30 mouse cellular contexts compared by ENCODE assay signal in the genomic region with DNA sequence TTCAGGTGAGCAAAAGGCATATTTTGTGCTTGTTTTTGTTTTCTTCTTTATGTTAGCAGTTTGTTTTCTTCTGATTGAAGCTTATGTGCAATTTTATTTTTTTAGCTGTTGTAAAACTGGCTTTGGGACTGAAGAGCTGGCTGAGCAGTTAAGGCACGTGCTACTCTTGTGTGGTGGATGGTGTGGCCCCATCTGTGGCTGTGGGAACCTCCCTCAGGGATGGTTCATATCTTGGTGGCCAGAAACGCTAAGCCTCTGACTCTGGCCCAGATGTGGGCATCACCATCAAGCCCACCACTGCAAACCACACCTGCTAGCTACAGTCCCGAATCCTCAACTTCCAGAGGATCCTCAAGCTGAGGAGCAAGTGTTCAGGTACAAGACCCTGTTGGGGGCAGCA. TPM values are rescaled to one million over a fixed set of nuclear protein-coding genes. Genes with fewer than 3 reads are reported as not detected.
DNase-seq lines count a peak whose midpoint lies in the region; ATAC-seq and TF ChIP-seq lines count a peak whose summit lies in the region.
"Had no signal": no experiment of that assay in that cellular context is flagged by ENCODE, and none has a peak within 500 bp of the region (broad histone marks: within the 10 kb centered on the region; RNA-seq: fewer than 3 reads in every experiment).

No protein-coding gene starts in this region.

- no peak for TF ChIP-seq CTCF in liver, embryonic 14.5 days (IDR thresholded peaks at IDR 0.05; ENCODE audit: low read depth)
- no peak for TF ChIP-seq CTCF in liver, postnatal 0 days (IDR thresholded peaks at IDR 0.05; ENCODE audit: low read depth)

- no peak overlapping the region for H3K27ac ChIP-seq in liver, embryonic 11.5 days (ENCODE audit: low read depth, low read length)
- H3K27ac ChIP-seq in liver, embryonic 14.5 days: no peak overlapping the region
- H3K27ac ChIP-seq in liver, postnatal 0 days (ENCODE audit: low read depth): no peak overlapping the region
- H3K27ac ChIP-seq: embryonic facial prominence, embryonic 10.5 days; embryonic facial prominence, embryonic 13.5 days; forebrain, embryonic 12.5 days; forebrain, embryonic 15.5 days; gastrocnemius, adult 2 months; heart, embryonic 15.5 days; hindbrain, embryonic 14.5 days; hindbrain, postnatal 0 days had no signal

- H3K4me2 ChIP-seq in liver, embryonic 11.5 days: no peak overlapping the region
- H3K4me2 ChIP-seq in liver, embryonic 14.5 days (ENCODE audit: low read depth): no peak overlapping the region
- no peak overlapping the region for H3K4me2 ChIP-seq in liver, postnatal 0 days (ENCODE audit: low read depth, low read length)
- H3K4me2 ChIP-seq: embryonic facial prominence, embryonic 13.5 days; forebrain, embryonic 12.5 days; forebrain, embryonic 15.5 days; heart, embryonic 12.5 days; heart, embryonic 15.5 days; hindbrain, embryonic 14.5 days had no signal

- no peaks in the 10 kb centered on the region for H3K9me3 ChIP-seq in liver, embryonic 11.5 days (ENCODE audit: control insufficient read depth, low read length)
- H3K9me3 ChIP-seq in liver, embryonic 14.5 days (ENCODE audit: control insufficient read depth, low read length): no peaks in the 10 kb centered on the region
- H3K9me3 ChIP-seq in liver, postnatal 0 days (ENCODE audit: low read length): no peaks in the 10 kb centered on the region
- H3K9me3 ChIP-seq: embryonic facial prominence, embryonic 10.5 days; embryonic facial prominence, embryonic 13.5 days; forebrain, embryonic 12.5 days; forebrain, embryonic 15.5 days; heart, embryonic 12.5 days; heart, embryonic 15.5 days had no signal

- H3K9ac ChIP-seq in liver, embryonic 11.5 days (ENCODE audit: low read depth, low read length): no peak overlapping the region
- no peak overlapping the region; the same call in 1 of the 2 replicates for H3K9ac ChIP-seq in liver, embryonic 14.5 days (replicated peaks)
- H3K9ac ChIP-seq in liver, postnatal 0 days (replicated peaks): no peak overlapping the region
- H3K9ac ChIP-seq: embryonic facial prominence, embryonic 13.5 days; forebrain, embryonic 12.5 days; forebrain, embryonic 15.5 days; heart, embryonic 12.5 days; heart, embryonic 15.5 days; hindbrain, embryonic 14.5 days had no signal

- no peak for DNase-seq in liver, embryonic 11.5 days (ENCODE audit: low spot score)
- DNase-seq in liver: no peak
- DNase-seq in liver, embryonic 14.5 days (ENCODE audit: low read depth in 3 of 3, low spot score in 3 of 3): no peak
- no peak for DNase-seq in liver, postnatal 0 days
- DNase-seq in thymus, postnatal 36 days: no peak
- no peak for DNase-seq in heart, adult 9 months (ENCODE audit: low spot score in 2 of 2)
- DNase-seq in retina, embryonic 14.5 days (ENCODE audit: low spot score): no peak
- DNase-seq in urinary bladder, postnatal 36 days (ENCODE audit: low spot score in 2 of 2): no peak
- DNase-seq: adrenal gland, adult 8-10 months; adrenal gland, postnatal 25 days; cerebellum, adult 11-12 months; cerebellum, adult 8-10 months; cerebellum, postnatal 10 days; cerebellum, postnatal 36 days; embryo, embryonic 11 days; gastrocnemius, adult 2 months; gastrocnemius, postnatal 14 days; heart, adult 11 months; heart, postnatal 10 days; heart, postnatal 36 days had no signal

- peak; percentile 69; the same call in 1 of the 2 replicates for ATAC-seq in liver, embryonic 11.5 days (replicated peaks; ENCODE audit: low FRiP score)
- ATAC-seq in liver, embryonic 14.5 days (ENCODE audit: insufficient read depth): peak; percentile 73
- peak; percentile 58 for ATAC-seq in liver, postnatal 0 days
- ATAC-seq: activated CD4-positive, CD25-positive, alpha-beta regulatory T cell, adult 4 months; forebrain, embryonic 15.5 days; hindbrain, postnatal 0 days had no signal

- peaks cover 2% of the 10 kb centered on the region; the same call in 1 of the 2 replicates for H3K4me1 ChIP-seq in liver, embryonic 11.5 days (replicated peaks; ENCODE audit: control insufficient read depth, insufficient read depth, low read length)
- peaks cover 4 to 12% of the 10 kb centered on the region in 2 experiments; a peak in 3 of 4 replicates for H3K4me1 ChIP-seq in liver, embryonic 14.5 days (replicated peaks; ENCODE audit: control insufficient read depth in 2 of 2, insufficient read depth in 2 of 2, low read length in 1 of 2)
- H3K4me1 ChIP-seq in liver, postnatal 0 days (ENCODE audit: insufficient read depth): 0 out of 2 replicates have a peak, but pooled peaks cover 4% of the 10 kb centered on the region
- H3K4me1 ChIP-seq: embryonic facial prominence, embryonic 10.5 days; embryonic facial prominence, embryonic 13.5 days; forebrain, embryonic 12.5 days; forebrain, embryonic 15.5 days had no signal

- H3K36me3 ChIP-seq in liver, embryonic 11.5 days (ENCODE audit: control insufficient read depth, insufficient read depth, low read length): no peaks in the 10 kb centered on the region
- H3K36me3 ChIP-seq in liver, embryonic 14.5 days (replicated peaks; ENCODE audit: control insufficient read depth, insufficient read depth, low read depth): no peaks in the 10 kb centered on the region
- no peaks in the 10 kb centered on the region for H3K36me3 ChIP-seq in liver, postnatal 0 days (replicated peaks; ENCODE audit: insufficient read depth, low read length)
- H3K36me3 ChIP-seq: embryonic facial prominence, embryonic 10.5 days; embryonic facial prominence, embryonic 13.5 days; forebrain, embryonic 12.5 days; forebrain, embryonic 15.5 days; heart, embryonic 12.5 days; heart, embryonic 15.5 days had no signal

- no peak overlapping the region for H3K4me3 ChIP-seq in liver, embryonic 11.5 days (ENCODE audit: low read depth, low read length)
- no peak overlapping the region for H3K4me3 ChIP-seq in liver, embryonic 14.5 days (ENCODE audit: insufficient read depth in 1 of 2, low read depth in 2 of 2, low read length in 2 of 2)
- H3K4me3 ChIP-seq in liver, postnatal 0 days (ENCODE audit: low read depth, low read length): no peak overlapping the region
- H3K4me3 ChIP-seq: embryonic facial prominence, embryonic 10.5 days; embryonic facial prominence, embryonic 13.5 days; erythroblast, embryonic 14.5 days; forebrain, embryonic 12.5 days; forebrain, embryonic 15.5 days; gastrocnemius, adult 2 months; heart, embryonic 12.5 days; heart, embryonic 15.5 days had no signal

- WGBS in liver, embryonic 11.5 days: 57% methylated on average over 3 of the region's 3 CpGs
- WGBS in liver, embryonic 14.5 days (ENCODE audit: insufficient replicate concordance): 22% methylated on average over 3 of the region's 3 CpGs
- 53% methylated on average over 3 of the region's 3 CpGs for WGBS in liver, postnatal 0 days (ENCODE audit: insufficient replicate concordance)

- H3K27me3 ChIP-seq in liver, embryonic 11.5 days (replicated peaks; ENCODE audit: control insufficient read depth, insufficient read depth, low read length): no peaks in the 10 kb centered on the region
- H3K27me3 ChIP-seq in liver, embryonic 14.5 days (ENCODE audit: control insufficient read depth, insufficient read depth, low read length): no peaks in the 10 kb centered on the region
- no peaks in the 10 kb centered on the region for H3K27me3 ChIP-seq in liver, postnatal 0 days (ENCODE audit: insufficient read depth, low read length)
- H3K27me3 ChIP-seq: embryonic facial prominence, embryonic 13.5 days; forebrain, embryonic 12.5 days; forebrain, embryonic 15.5 days; heart, embryonic 12.5 days; heart, embryonic 15.5 days had no signal

- no peak for TF ChIP-seq EP300 in liver, embryonic 14.5 days (IDR thresholded peaks at IDR 0.05; ENCODE audit: low read depth)
- no peak for TF ChIP-seq EP300 in liver, postnatal 0 days (IDR thresholded peaks at IDR 0.05; ENCODE audit: low read depth)

RNA-seq across cellular contexts. Expression of a gene that starts 27.8 kb away (rescaled TPM):
- polyA plus RNA-seq in liver, embryonic 11.5 days (2014; fragmentation: Nextera tagmentation; extraction: Ambion mirVana): 5.8 and 6.5 TPM in 2 replicates
- 0.19 and 0.64 TPM in 2 replicates for polyA plus RNA-seq in liver, embryonic 14.5 days (2012; rRNA removed)
- 3.5 and 4.3 TPM in 2 replicates for polyA plus RNA-seq in liver, embryonic 14.5 days (2014; fragmentation: Nextera tagmentation; extraction: Ambion mirVana)
- polyA plus RNA-seq in liver, postnatal 0 days (2015; fragmentation: Nextera tagmentation; extraction: Ambion mirVana): 2.0 and 2.3 TPM in 2 replicates

RNA-seq across cellular contexts. Expression of a gene that starts 40.5 kb away (rescaled TPM):
- polyA plus RNA-seq in liver, embryonic 11.5 days (2014; fragmentation: Nextera tagmentation; extraction: Ambion mirVana): 571 and 620 TPM in 2 replicates
- 86.5 and 191 TPM in 2 replicates for polyA plus RNA-seq in liver, embryonic 14.5 days (2012; rRNA removed)
- polyA plus RNA-seq in liver, embryonic 14.5 days (2014; fragmentation: Nextera tagmentation; extraction: Ambion mirVana): 165 and 201 TPM in 2 replicates
- polyA plus RNA-seq in liver, postnatal 0 days (2015; fragmentation: Nextera tagmentation; extraction: Ambion mirVana): 106 and 132 TPM in 2 replicates

RNA-seq across cellular contexts. Expression of a gene that starts 59.2 kb away (rescaled TPM):
- polyA plus RNA-seq in liver, embryonic 11.5 days (2014; fragmentation: Nextera tagmentation; extraction: Ambion mirVana): 108 and 129 TPM in 2 replicates
- 42.4 and 42.9 TPM in 2 replicates for polyA plus RNA-seq in liver, embryonic 14.5 days (2012; rRNA removed)
- 97.3 and 107 TPM in 2 replicates for polyA plus RNA-seq in liver, embryonic 14.5 days (2014; fragmentation: Nextera tagmentation; extraction: Ambion mirVana)
- 98.3 and 109 TPM in 2 replicates for polyA plus RNA-seq in liver, postnatal 0 days (2015; fragmentation: Nextera tagmentation; extraction: Ambion mirVana)
